Mouse (Mus musculus) cerebellum, adult 2 months (tissue): ENCODE measurements around the gene Rest. TPM values are rescaled to one million over a fixed set of nuclear protein-coding genes. Genes with fewer than 3 reads are reported as not detected.

Experiments
- DNase-seq, 2 experiments: peaks; one replicate each; pipeline ENCODE4 v3.0.0; 2021
- H3K27ac ChIP-seq: fragments of 200-500 bp; 2 replicates; pipeline ENCODE4 v1.5.1; 2012; ENCODE audit warnings: low read length, control low read depth, inconsistent platforms; ENCODE audit not compliant: insufficient read depth
- H3K27me3 ChIP-seq: fragments of 200-500 bp; 2 replicates; pipeline ENCODE4 v1.6.1; 2012; ENCODE audit warnings: inconsistent platforms, mild to moderate bottlenecking, low read length, moderate library complexity; ENCODE audit not compliant: control insufficient read depth, insufficient read depth
- H3K4me1 ChIP-seq: fragments of 200-500 bp; 2 replicates; pipeline ENCODE4 v1.6.1; 2011; ENCODE audit warnings: low read length; ENCODE audit not compliant: control insufficient read depth, insufficient read depth
- H3K4me3 ChIP-seq: fragments of 200-500 bp; replicated peaks from 2 replicates; pipeline ENCODE3; 2011; ENCODE audit warnings: mild to moderate bottlenecking, low read depth, low read length, control low read depth; ENCODE audit not compliant: insufficient read depth
- CTCF ChIP-seq: fragments of 200-500 bp; IDR thresholded peaks from 2 replicates; pipeline ENCODE4 v1.5.1; 2011; ENCODE audit warnings: low read depth, mild to moderate bottlenecking, control low read depth, low read length, moderate library complexity, borderline replicate concordance; ENCODE audit not compliant: insufficient read depth
- POLR2A ChIP-seq: fragments of 200-500 bp; IDR thresholded peaks from 2 replicates; pipeline ENCODE4 v1.6.1; 2011; ENCODE audit warnings: low read length, control low read depth, borderline replicate concordance; ENCODE audit not compliant: insufficient read depth
- WGBS: fragments of 180-500 bp; shearing (Covaris S2); methylation state at CpG from one replicate; pipeline ENCODE4 v1.1.7; 2018; 5-methylcytosine and 5-hydroxymethylcytosine counted together
- polyA plus RNA-seq: library from polyadenylated mRNA; depleted of rRNA; stranded (reverse); fragments of >200 nt; gene quantifications from 2 replicates; pipeline ENCODE4 v1.2.3, GENCODE M21; 2012

The Rest gene
- polyA plus RNA-seq, 1 experiment: 3.2 TPM

DNA sequence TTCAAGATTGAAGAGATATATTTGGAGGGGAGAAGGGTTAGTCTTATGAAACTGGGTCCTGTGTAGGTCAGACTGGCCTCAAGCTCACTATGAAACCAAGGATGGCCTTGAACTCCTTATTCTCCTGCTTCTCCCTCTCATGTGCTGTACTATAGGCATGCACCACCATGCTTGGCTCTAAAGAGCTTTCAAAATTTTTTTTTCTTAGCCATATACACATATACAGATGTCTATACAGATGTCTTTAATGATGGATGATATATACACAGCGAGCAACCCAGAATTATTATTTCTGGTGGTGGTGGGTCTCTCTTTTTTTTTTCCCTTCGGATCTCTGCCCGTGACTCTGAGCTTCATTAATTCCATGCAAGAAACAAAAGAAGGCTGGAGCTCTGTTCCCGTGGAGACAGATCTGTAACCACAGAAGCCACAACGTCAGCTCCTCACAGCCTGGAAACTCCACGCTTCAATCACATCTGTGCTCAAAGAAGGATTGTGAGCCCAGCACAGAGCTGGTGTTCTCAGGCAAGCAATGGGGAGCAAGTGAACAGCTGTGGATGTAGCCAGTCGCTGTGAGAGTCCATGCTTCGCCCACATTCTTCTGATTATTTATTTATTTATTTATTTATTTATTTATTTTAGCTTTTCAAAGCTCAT, 20.8 kb upstream of the Rest start:
- Histone ChIP-seq H3K27ac (no peak overlapping the region), H3K4me1 (peaks cover 3% of the 10 kb centered on the region; the same call in 1 of the 2 replicates), H3K27me3 (no peaks in the 10 kb centered on the region; the same call in 1 of the 2 replicates), H3K4me3 (no peak overlapping the region)
- TF ChIP-seq CTCF (no peak), POLR2A (no peak)
- 59% methylated on average over 8 of the region's 8 CpGs for WGBS
- no peak for DNase-seq

DNA sequence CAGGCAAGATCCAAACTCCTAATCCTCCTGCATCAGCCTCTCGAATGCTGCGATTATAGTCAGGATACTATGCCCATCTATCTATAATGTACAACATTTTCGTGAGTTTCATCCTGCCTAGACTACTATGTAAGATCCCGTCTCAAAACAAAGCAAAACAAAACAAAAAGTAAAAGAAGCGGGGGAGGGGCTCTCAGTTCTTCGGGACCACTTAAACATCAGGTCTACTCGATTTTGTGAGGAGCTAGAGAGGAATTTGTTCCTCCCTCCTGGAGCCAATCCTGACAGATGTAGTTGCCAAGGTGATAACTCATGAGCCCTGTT, 19.9 kb upstream of the Rest start:
- Histone ChIP-seq H3K27ac (no peak overlapping the region), H3K27me3 (no peaks in the 10 kb centered on the region; the same call in 1 of the 2 replicates), H3K4me3 (peak overlapping the region; percentile 15), H3K4me1 (peaks cover 3% of the 10 kb centered on the region; the same call in 1 of the 2 replicates)
- TF ChIP-seq POLR2A (no peak), CTCF (no peak)
- 39% methylated on average over 7 of the region's 7 CpGs for WGBS
- DNase-seq: no peak

GRCm38 (mm10) chr5:77245787-77246671, 19.3 kb upstream of the Rest start:
- Histone ChIP-seq H3K4me3 (peak overlapping the region; percentile 15), H3K27ac (no peak overlapping the region), H3K27me3 (no peaks in the 10 kb centered on the region; the same call in 1 of the 2 replicates), H3K4me1 (peaks cover 3% of the 10 kb centered on the region; the same call in 1 of the 2 replicates)
- TF ChIP-seq POLR2A (no peak), CTCF (no peak)
- 22% methylated on average over 26 of the region's 26 CpGs for WGBS
- peak in 1 of 2 experiments; percentile 9 for DNase-seq

DNA sequence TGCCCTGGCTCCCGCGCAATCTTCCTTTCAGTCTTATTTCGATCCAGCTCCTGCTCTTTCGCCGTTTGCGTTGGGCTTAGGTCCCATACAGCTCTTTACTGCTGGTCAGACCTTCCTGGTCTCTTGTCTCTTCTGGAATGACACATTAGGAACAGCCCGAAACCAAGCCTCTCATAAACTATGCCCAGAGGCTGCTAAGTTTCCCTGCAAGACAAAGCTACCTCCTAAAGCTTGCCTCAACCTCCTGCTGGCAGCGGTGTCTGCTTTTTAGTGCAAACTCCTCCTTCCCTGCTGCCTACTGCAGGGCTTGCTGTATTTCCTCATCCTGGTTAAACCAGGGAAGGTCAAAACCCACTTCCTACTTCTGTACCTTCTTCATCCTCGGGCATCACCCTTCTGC, 15.2 kb upstream of the Rest start:
- Histone ChIP-seq H3K4me3 (no peak overlapping the region), H3K27me3 (no peaks in the 10 kb centered on the region; the same call in 1 of the 2 replicates), H3K4me1 (peaks cover 3% of the 10 kb centered on the region; the same call in 1 of the 2 replicates), H3K27ac (no peak overlapping the region)
- WGBS: 67% methylated on average over 9 of the region's 9 CpGs
- TF ChIP-seq POLR2A (no peak), CTCF (no peak)
- no peak for DNase-seq

DNA sequence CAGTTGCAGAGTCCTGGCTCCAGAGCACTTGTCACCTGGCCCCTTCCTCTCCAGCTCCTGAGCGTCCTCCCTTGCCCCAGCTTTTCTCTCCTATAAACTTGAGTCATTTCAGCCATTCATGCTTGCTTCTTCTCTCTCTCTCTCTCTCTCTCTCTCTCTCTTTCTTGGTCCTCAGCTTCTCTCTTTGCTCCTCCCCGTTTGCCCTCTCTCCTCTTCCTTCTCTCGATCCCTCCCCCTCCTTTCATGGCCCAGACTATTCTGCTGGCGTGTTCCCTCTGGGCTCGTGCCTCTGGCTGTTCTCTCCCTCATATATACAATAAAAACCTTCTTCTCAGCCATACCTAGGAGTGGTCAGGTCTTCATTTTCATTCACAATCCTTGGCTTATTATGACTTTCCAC, 13.6 kb upstream of the Rest start:
- H3K4me3 ChIP-seq: no peak overlapping the region
- TF ChIP-seq POLR2A (no peak), CTCF (no peak)
- no peak for DNase-seq
- 25% methylated on average over 5 of the region's 5 CpGs for WGBS
- no peak overlapping the region for H3K27ac ChIP-seq
- no peaks in the 10 kb centered on the region; the same call in 1 of the 2 replicates for H3K27me3 ChIP-seq
- no peaks in the 10 kb centered on the region for H3K4me1 ChIP-seq

DNA sequence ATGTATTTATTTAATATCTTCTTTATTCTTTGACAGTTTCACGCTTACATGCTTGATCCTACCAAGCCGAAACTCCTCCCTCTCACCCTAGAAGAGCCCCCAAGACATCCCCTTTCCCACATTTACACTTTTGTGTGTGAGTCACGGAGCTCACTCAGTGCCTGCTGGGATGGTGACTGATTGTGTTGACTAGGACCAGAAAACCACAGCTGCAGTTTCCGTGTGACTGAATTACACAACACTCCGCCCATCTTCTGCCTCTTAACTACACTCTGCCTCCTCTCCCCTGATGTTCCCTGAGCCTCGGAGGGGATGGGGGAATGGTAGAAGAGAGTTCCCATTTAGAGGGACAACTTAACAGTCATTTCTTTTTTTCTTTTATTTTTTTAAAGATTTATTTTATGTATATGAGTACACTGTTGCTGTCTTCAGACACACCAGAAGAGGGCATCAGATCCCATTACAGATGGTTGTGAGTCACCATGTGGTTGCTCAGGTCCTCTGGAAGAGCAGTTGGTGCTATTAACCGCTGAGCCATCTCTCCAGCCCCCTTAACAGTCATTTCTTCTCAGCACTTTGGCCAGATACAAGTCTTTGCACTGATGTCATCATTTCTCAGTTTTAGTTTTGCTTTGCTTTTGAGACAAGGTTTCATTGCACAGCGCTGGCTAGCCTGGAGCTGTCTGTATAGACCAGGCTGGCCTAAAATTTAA, 13.0 kb upstream of the Rest start:
- H3K27me3 ChIP-seq: no peaks in the 10 kb centered on the region; the same call in 1 of the 2 replicates
- H3K4me3 ChIP-seq: no peak overlapping the region
- no peak for DNase-seq
- no peaks in the 10 kb centered on the region for H3K4me1 ChIP-seq
- TF ChIP-seq CTCF (no peak), POLR2A (no peak)
- no peak overlapping the region for H3K27ac ChIP-seq
- 48% methylated on average over 8 of the region's 8 CpGs for WGBS

- DNase-seq: no peak
- TF ChIP-seq POLR2A: no peak
- TF ChIP-seq CTCF: no peak
- Histone ChIP-seq H3K4me3 (no peak overlapping the region), H3K27me3 (no peaks in the 10 kb centered on the region), H3K27ac (no peak overlapping the region), H3K4me1 (no peaks in the 10 kb centered on the region)
- WGBS: 91% methylated on average over 1 of the region's 1 CpGs
These were observed 12.1 kb upstream of the Rest start for GRCm38 (mm10) chr5:77253154-77253553.

DNA sequence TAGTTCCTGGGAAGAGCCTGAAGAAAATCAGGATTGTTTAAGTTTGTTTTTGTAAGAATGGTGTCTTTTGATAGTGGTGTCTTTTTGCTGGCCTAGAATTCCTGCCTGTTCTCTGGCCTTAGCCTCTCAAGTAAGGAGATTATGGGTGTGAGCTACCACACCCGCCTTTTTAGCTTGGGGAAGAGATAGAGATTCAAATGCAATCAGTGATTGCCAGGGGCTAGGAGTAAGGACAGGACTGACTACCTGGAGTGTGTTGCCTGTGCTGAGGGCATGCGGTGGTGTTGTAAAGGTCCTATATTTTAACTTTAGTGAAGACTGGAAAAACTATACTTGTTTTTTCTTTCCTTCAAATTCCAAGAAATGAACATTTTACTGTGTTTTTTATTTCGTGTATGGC, 10.9 kb upstream of the Rest start:
- Histone ChIP-seq H3K4me1 (no peaks in the 10 kb centered on the region), H3K27ac (no peak overlapping the region), H3K27me3 (no peaks in the 10 kb centered on the region), H3K4me3 (no peak overlapping the region)
- WGBS: 83% methylated on average over 3 of the region's 3 CpGs
- no peak for DNase-seq
- TF ChIP-seq CTCF (no peak), POLR2A (no peak)
